Mouse (Mus musculus): ENCODE measurements at regions not wholly inside any gene's neighbourhood (a gene's known extent, or its start where the extent isn't known, plus 50 kb on each side); places are given as distances from the start of the nearest gene placed in this dataset.

DNA sequence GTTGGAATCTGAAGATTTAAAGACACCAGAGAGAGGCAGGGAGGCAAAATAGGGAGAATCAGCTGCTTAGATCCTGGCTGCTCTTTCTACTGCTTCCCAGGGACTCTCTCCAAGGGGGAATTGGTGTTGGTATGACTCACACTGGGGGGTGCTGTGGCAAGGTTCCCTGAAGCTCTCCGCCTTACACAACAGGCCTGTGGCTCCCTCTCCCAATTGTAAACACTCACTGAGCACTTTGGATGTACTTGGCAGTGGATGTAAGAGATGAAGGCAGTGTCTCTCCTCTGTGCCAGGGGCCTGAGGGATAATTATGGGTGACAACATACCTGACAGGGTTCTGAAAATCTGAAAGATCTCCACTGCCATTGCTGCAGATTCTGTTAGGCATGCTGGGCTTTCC lies 77.0 kb upstream of the Irs2 start:
- Histone ChIP-seq H3K27me3 (ENCODE audit: low read depth, poor library complexity, severe bottlenecking) (0 out of 2 replicates have a peak, but pooled peaks cover 3% of the 10 kb centered on the region), H3K27ac (replicated peaks) (0 out of 2 replicates have a peak overlapping the region, but pooled peaks have one; percentile 38), H3K36me3 (no peaks in the 10 kb centered on the region), H3K4me1 (peaks cover 9% of the 10 kb centered on the region; the same call in 1 of the 2 replicates), H3K4me3 (no peak overlapping the region), H3K9me3 (replicated peaks) (no peaks in the 10 kb centered on the region)
- no peak for DNase-seq (ENCODE audit: low spot score)
- 60% methylated on average over 1 of the region's 1 CpGs for WGBS

DNA sequence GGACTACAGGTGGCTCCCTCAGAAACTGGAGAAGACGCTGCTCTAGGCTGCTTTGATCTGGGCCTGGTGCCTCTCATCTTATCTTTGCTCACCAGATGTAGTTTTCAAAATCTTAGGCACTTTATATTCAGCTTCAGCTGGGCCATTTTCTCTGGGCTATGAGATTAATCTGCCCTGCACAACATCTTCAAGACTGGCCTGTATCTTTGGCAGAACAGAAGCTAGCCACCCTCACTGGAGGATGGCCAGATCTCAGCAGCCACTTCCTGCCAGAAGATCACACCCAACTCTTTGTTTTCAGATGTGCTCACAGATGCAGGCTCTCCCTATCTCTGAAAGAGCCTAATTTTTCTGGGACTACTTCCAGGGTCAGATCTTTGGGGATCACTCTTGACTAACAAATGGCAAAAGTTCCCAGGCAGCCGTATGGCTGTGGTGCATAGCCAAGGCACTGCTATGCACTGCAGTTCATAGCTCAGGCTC lies 75.8 kb upstream of the Irs2 start:
- no peaks in the 10 kb centered on the region for H3K36me3 ChIP-seq
- H3K9me3 ChIP-seq (replicated peaks) = no peaks in the 10 kb centered on the region
- DNase-seq (ENCODE audit: low spot score) = no peak
- no peaks in the 10 kb centered on the region for H3K27me3 ChIP-seq (ENCODE audit: low read depth, poor library complexity, severe bottlenecking)
- H3K4me1 ChIP-seq = 0 out of 2 replicates have a peak, but pooled peaks cover 4% of the 10 kb centered on the region
- H3K4me3 ChIP-seq = no peak overlapping the region
- 87% methylated on average over 2 of the region's 2 CpGs for WGBS
- no peak overlapping the region for H3K27ac ChIP-seq (replicated peaks)

DNA sequence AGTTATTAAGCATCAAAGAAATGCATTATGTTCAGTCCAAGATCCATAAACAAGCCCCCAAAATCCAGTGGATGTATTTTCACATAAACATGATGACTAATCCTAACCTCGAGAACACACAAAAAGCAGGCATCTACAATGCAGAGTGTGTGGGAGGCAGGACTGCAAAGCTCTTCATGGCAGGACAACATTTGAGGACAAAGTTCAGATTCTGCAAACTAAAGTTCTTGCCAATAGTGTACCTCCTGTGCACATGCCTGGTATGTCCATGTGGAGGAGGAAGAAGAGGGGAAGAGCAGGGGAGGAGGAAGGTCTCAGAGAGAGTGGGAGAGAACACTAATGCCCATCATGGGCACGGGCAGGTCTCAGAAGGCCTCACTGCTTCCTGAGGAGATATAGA lies 72.6 kb upstream of the Irs2 start:
- no peak for DNase-seq (ENCODE audit: low spot score)
- no peaks in the 10 kb centered on the region for H3K36me3 ChIP-seq
- 91% methylated on average over 2 of the region's 2 CpGs for WGBS
- H3K27ac ChIP-seq (replicated peaks) = no peak overlapping the region
- no peaks in the 10 kb centered on the region for H3K27me3 ChIP-seq (ENCODE audit: low read depth, poor library complexity, severe bottlenecking)
- no peaks in the 10 kb centered on the region for H3K9me3 ChIP-seq (replicated peaks)
- H3K4me1 ChIP-seq = 0 out of 2 replicates have a peak, but pooled peaks cover 4% of the 10 kb centered on the region
- H3K4me3 ChIP-seq = no peak overlapping the region

DNA sequence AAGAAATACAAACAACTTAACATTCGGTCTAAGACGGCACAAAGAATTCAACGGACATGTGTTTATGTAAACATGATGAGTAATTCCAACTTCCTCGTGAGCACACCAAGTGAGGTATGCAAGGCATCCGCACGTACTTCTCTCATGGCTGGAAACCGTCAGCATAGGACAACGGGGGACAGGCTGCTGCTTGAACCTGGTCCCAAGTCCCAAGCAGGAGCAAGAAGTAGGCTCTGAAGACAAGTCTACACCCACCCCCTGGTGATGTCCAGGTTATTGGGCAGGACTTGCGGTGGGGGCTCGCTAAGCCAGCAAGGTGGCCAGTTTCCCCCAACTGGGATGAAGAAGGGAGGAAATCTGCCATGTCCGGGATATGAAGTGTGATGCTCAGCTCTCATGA lies 71.5 kb upstream of the Irs2 start:
- 87% methylated on average over 11 of the region's 11 CpGs for WGBS
- Histone ChIP-seq H3K36me3 (no peaks in the 10 kb centered on the region), H3K27me3 (ENCODE audit: low read depth, poor library complexity, severe bottlenecking) (no peaks in the 10 kb centered on the region), H3K27ac (replicated peaks) (no peak overlapping the region), H3K4me3 (no peak overlapping the region), H3K4me1 (no peaks in the 10 kb centered on the region), H3K9me3 (replicated peaks) (no peaks in the 10 kb centered on the region)
- no peak for DNase-seq (ENCODE audit: low spot score)

DNA sequence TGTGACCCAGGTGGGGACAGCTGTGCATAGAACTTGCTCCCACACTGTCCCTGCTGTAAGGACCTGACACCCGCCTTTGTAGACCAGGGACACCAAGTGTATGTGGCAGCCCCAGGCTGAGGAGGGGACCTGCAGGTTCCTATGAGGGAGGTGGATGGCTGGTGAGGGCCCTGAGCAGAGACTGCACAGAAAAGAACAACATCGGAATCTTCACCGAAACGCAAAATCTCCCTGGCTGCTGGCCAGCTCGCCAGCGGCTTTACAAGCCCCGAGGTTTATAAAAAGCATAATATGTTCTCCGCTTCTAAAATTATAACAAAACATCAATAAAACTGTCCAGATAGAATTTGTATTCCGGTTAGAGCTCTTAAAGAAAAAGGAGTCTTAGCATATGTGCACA lies 68.9 kb upstream of the Irs2 start:
- H3K27ac ChIP-seq (replicated peaks) = no peak overlapping the region
- no peaks in the 10 kb centered on the region for H3K9me3 ChIP-seq (replicated peaks)
- no peak overlapping the region for H3K4me3 ChIP-seq
- DNase-seq (ENCODE audit: low spot score) = no peak
- 91% methylated on average over 9 of the region's 9 CpGs for WGBS
- H3K4me1 ChIP-seq = no peaks in the 10 kb centered on the region
- no peaks in the 10 kb centered on the region for H3K36me3 ChIP-seq
- H3K27me3 ChIP-seq (ENCODE audit: low read depth, poor library complexity, severe bottlenecking) = no peaks in the 10 kb centered on the region

DNA sequence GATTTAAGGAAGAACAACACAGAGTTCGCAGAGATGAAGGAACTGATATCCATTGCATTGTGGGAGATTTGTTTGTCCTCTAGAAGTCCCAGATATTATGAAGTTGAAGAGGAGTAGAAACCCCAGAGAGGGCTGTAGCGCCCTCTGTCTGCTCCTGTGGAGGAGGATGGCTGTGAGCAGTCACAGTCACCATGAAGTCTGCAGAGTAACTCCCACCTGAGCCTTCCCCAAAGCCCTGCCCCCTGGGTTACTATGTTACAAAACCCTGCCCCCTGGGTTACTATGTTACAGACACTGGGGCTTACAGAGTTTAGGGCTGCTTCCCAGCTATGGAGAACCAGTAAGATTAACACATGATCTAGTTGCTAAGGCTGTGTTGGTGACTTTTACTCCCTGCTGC lies 62.9 kb upstream of the Irs2 start:
- Histone ChIP-seq H3K27me3 (ENCODE audit: low read depth, poor library complexity, severe bottlenecking) (no peaks in the 10 kb centered on the region), H3K4me3 (no peak overlapping the region), H3K9me3 (replicated peaks) (no peaks in the 10 kb centered on the region), H3K27ac (replicated peaks) (no peak overlapping the region), H3K36me3 (no peaks in the 10 kb centered on the region), H3K4me1 (no peaks in the 10 kb centered on the region)
- 49% methylated on average over 2 of the region's 2 CpGs for WGBS
- no peak for DNase-seq (ENCODE audit: low spot score)

DNA sequence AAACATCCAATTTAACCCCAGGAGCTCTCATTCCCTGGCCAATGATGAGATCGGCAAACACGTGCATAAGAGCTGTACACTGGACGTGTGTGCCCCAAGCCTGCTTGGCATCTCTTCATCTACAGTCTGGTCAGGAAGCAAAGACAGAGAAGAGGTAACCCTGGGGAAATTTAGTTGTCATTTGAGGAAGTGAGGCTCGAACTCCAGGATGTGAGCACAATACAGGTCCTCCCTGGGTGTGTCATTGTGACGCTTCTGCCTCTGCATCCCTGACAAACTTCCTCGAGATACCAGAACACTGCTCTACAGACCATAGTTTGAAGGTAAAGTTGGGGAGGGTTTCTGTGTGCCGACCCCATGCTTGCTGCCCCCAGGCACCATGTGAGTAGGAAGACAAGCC lies 59.2 kb upstream of the Irs2 start:
- 86% methylated on average over 7 of the region's 7 CpGs for whole genome bisulfite sequencing
- Histone ChIP-seq H3K27ac (replicated peaks) (no peak overlapping the region), H3K4me1 (no peaks in the 10 kb centered on the region), H3K9me3 (replicated peaks) (no peaks in the 10 kb centered on the region), H3K36me3 (no peaks in the 10 kb centered on the region), H3K4me3 (no peak overlapping the region), H3K27me3 (ENCODE audit: low read depth, poor library complexity, severe bottlenecking) (no peaks in the 10 kb centered on the region)
- DNase-seq (ENCODE audit: low spot score) = no peak

DNA sequence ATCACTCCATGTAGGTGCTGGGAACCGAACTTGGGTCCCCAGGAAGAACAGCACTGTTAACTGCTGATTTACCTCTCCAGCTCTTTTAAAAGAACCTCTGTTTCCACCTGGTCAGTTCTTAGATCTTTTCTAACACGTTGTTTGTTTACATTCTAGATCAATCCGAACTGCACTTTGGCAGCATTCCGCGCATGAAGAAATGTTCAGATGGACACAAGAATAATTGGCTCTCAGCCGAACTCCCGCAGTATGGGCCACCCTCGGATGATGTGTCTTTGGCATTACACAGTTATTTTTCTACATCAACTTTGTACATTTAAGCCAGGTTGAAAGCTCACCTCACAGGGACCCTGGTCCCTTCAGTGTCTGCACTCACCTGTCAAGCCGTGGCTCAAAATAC lies 57.7 kb upstream of the Irs2 start:
- Histone ChIP-seq H3K4me1 (no peaks in the 10 kb centered on the region), H3K4me3 (no peak overlapping the region), H3K36me3 (no peaks in the 10 kb centered on the region), H3K9me3 (replicated peaks) (no peaks in the 10 kb centered on the region), H3K27ac (replicated peaks) (no peak overlapping the region), H3K27me3 (ENCODE audit: low read depth, poor library complexity, severe bottlenecking) (no peaks in the 10 kb centered on the region)
- DNase-seq (ENCODE audit: low spot score) = no peak
- 87% methylated on average over 9 of the region's 9 CpGs for WGBS

DNA sequence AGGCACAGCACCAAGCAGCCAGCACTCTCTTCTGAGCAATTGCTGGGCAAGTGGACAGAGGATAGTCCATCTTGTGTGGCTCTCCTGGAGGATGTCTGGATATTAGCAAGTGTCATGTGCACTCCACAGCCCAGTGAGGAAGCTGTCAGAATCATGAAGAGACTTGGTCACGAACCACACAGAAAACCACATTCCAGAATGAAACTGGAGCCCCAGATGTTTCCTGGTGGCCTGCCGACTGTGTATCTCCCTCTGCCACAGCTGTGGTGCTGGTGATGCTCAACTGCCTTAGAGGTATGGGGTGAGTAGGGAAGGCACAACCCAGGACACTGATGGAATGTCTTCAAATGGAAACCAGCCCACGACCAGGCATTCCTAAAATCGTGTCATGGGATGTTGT lies 57.0 kb upstream of the Irs2 start:
- no peaks in the 10 kb centered on the region for H3K27me3 ChIP-seq (ENCODE audit: low read depth, poor library complexity, severe bottlenecking)
- no peak overlapping the region for H3K4me3 ChIP-seq
- 77% methylated on average over 4 of the region's 4 CpGs for WGBS
- H3K36me3 ChIP-seq = no peaks in the 10 kb centered on the region
- H3K27ac ChIP-seq (replicated peaks) = no peak overlapping the region
- DNase-seq (ENCODE audit: low spot score) = no peak
- no peaks in the 10 kb centered on the region for H3K9me3 ChIP-seq (replicated peaks)
- H3K4me1 ChIP-seq = no peaks in the 10 kb centered on the region

DNA sequence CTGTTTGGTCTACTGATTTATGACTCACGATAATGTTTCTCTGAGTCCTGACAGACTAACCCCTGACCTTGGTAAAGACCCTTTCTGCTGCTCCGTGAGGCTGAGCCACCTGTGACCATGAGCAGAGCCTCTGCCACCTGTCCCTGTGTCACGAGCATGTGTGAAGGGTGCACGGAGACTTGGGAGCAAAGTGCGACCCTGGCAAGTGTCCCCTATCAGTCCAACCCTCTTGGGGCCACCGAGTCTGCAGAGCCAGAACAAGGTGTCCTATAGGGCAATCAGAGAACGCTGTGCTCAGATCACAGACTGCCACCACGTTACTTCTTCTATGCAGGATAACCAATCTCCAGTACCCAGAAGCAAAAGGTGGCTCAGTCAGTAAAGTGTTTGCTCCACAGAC lies 54.8 kb upstream of the Irs2 start:
- no peak overlapping the region for H3K27ac ChIP-seq (replicated peaks)
- no peaks in the 10 kb centered on the region for H3K9me3 ChIP-seq (replicated peaks)
- 85% methylated on average over 8 of the region's 8 CpGs for WGBS
- no peaks in the 10 kb centered on the region for H3K27me3 ChIP-seq (ENCODE audit: low read depth, poor library complexity, severe bottlenecking)
- no peak for DNase-seq (ENCODE audit: low spot score)
- H3K4me1 ChIP-seq = no peaks in the 10 kb centered on the region
- H3K36me3 ChIP-seq = no peaks in the 10 kb centered on the region
- H3K4me3 ChIP-seq = no peak overlapping the region

DNA sequence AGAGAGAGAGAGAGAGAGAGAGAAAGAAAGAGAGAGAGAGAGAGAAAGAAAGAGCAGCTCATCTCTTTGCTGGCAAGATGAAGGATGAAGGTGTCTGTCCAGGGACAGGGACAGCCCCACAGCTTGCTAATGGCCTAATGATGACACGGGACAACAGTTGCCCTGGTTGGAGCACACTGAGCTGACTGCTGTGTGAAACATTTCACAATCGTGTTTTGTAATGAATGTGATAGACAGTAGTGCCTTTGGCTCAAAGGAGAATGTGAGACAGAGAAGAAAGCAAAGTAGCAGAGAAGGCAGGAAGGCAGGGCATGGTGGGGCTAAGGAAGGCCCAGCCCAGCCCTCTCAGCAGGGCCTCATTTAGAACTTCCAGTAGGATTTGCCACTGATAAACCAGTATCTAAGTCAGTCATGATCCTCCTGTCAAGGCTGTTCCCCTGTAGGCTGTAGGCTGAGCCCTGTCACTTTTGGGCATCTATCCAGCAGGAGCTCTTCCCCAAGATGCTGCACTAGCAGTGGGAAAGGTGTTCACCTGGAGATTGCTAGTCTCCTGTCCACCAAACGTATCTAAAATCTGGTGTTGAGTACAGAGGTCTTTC lies 54.2 kb upstream of the Irs2 start:
- DNase-seq (ENCODE audit: low spot score) = no peak
- no peak overlapping the region for H3K4me3 ChIP-seq
- no peaks in the 10 kb centered on the region for H3K27me3 ChIP-seq (ENCODE audit: low read depth, poor library complexity, severe bottlenecking)
- H3K36me3 ChIP-seq = no peaks in the 10 kb centered on the region
- WGBS = 74% methylated on average over 3 of the region's 3 CpGs
- no peaks in the 10 kb centered on the region for H3K9me3 ChIP-seq (replicated peaks)
- H3K27ac ChIP-seq (replicated peaks) = no peak overlapping the region
- no peaks in the 10 kb centered on the region for H3K4me1 ChIP-seq

DNA sequence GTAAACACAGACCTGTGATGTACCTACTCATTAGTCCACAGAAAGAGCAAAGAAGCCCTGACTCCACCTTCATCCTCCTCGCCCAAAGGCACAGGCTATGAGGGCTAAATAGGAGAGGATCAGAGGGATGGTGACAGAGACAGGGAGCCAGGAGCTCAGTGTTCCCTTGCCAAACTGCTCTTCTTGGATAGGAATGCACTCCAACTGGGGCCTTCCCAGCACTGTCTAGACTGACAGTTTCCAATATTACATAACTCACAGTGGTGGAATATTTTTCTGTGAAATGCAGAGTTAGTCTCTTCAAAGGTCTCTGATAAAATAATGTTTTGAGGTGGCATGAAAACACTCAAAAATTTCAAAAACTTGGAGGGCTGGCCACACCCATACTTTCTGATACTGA lies 53.5 kb upstream of the Irs2 start:
- H3K4me3 ChIP-seq = no peak overlapping the region
- WGBS = 77% methylated on average over 1 of the region's 1 CpGs
- H3K36me3 ChIP-seq = no peaks in the 10 kb centered on the region
- H3K27me3 ChIP-seq (ENCODE audit: low read depth, poor library complexity, severe bottlenecking) = no peaks in the 10 kb centered on the region
- no peak for DNase-seq (ENCODE audit: low spot score)
- no peaks in the 10 kb centered on the region for H3K9me3 ChIP-seq (replicated peaks)
- no peaks in the 10 kb centered on the region for H3K4me1 ChIP-seq
- H3K27ac ChIP-seq (replicated peaks) = no peak overlapping the region

DNA sequence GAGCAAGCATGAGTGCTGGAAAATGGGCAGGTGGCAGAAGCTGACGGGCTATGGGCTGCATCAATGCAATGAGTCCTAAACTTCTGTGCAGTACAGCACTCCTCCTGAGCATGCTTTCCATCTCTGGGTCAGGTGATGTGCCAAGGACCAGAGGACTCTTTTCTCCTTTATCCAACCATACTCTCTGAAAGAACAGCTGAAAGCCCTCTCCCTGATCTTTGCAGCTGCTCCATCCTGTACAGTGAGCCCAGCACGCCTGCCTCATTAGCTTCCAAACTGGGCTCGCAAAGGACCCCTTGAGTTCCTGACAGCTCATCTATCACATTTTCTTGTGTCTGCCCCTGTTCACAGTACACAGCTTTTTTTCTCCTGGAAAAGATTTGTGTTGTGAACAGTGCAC lies 52.3 kb upstream of the Irs2 start:
- Histone ChIP-seq H3K4me3 (no peak overlapping the region), H3K27me3 (ENCODE audit: low read depth, poor library complexity, severe bottlenecking) (no peaks in the 10 kb centered on the region), H3K27ac (replicated peaks) (no peak overlapping the region), H3K9me3 (replicated peaks) (no peaks in the 10 kb centered on the region), H3K36me3 (no peaks in the 10 kb centered on the region), H3K4me1 (no peaks in the 10 kb centered on the region)
- no peak for DNase-seq (ENCODE audit: low spot score)
- WGBS = 86% methylated on average over 3 of the region's 3 CpGs

DNA sequence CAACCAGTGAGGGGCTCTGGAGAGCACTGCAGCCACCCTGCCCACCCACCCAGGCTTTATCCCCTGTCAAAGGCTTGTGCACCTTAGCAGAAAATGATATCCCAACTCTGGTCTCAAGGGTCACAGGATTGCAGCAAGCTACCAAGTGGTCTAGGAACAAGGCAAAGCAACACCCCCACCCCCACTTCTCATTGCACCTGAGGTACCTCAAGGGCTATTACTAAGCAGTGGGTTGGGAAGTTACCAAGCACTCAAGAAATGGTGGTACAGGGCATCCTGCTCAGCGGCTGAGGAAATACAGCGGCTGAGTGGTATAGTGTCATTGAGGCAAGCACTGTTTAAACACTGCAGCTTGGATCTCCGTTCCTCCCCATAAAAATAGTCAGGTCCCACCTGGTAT lies 50.1 kb upstream of the Irs2 start:
- Histone ChIP-seq H3K27ac (replicated peaks) (no peak overlapping the region), H3K4me3 (no peak overlapping the region), H3K27me3 (ENCODE audit: low read depth, poor library complexity, severe bottlenecking) (no peaks in the 10 kb centered on the region), H3K9me3 (replicated peaks) (no peaks in the 10 kb centered on the region), H3K4me1 (no peaks in the 10 kb centered on the region), H3K36me3 (no peaks in the 10 kb centered on the region)
- WGBS = 92% methylated on average over 3 of the region's 3 CpGs
- no peak for DNase-seq (ENCODE audit: low spot score)
